Comparison of ENCODE assay signal across 8 mouse cellular contexts in the genomic region with DNA sequence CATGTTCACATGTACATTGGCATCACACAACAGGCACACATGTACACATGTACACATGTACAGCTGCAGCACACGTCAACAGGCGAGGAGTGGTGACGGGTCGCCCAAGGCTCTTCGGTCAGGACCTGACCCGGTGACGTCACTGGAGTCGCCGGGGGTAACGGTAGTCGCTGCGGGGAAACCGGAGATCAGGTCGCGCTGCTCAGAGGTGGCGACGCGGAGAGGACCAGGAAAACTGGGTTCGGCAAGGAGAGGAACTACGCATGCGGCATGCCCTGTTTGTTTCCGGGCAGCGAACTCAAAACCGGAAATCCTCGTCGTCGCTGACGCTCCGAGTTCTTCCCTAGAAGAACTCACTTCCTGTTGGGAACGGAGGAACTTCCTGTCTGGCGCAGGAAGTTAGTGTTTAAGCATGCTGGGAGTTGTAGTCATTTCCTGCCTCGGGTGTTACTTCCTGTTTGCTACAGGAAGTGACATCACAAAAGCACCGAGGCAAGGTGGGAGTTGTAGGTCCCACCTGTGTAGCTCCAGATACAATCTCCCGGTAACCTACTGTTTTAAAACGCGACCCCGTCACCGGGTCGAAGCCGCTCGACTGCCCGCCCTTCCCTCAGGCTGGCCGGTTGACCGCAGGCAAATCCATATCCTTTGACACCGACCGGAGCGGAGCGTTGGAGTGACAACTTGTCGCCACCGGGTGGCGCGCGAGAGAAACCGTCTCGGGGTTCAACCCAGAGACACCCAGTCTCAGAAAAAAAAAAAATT.
DNase-seq lines count a peak whose midpoint lies in the region; ATAC-seq and TF ChIP-seq lines count a peak whose summit lies in the region.

No protein-coding gene starts in this region.

- peak overlapping the region; percentile 20; the same call in 1 of the 2 replicates for H3K27ac ChIP-seq in cortical plate, adult 2 months (ENCODE audit: insufficient read depth, low read length)

- no peaks in the 10 kb centered on the region for H3K9me3 ChIP-seq in megakaryocyte, embryonic 14.5 days

- H3K36me3 ChIP-seq in megakaryocyte, embryonic 14.5 days (replicated peaks; ENCODE audit: low read length) = no peaks in the 10 kb centered on the region

- peak overlapping the region; percentile 87 for H3K4me3 ChIP-seq in cortical plate, adult 2 months (ENCODE audit: insufficient read depth, low read length)
- H3K4me3 ChIP-seq in megakaryocyte, embryonic 14.5 days (replicated peaks) = peak overlapping the region; percentile 99

- peaks cover 5% of the 10 kb centered on the region for H3K27me3 ChIP-seq in megakaryocyte, embryonic 14.5 days (replicated peaks)

- TF ChIP-seq POLR2A in cortical plate, adult 2 months (IDR thresholded peaks at IDR 0.05; ENCODE audit: extremely low read depth, insufficient read depth, low read length) = peak; percentile 87; the same call in 1 of the 2 replicates

- peak; percentile 61 for TF ChIP-seq CTCF in cortical plate, adult 2 months (IDR thresholded peaks at IDR 0.05; ENCODE audit: extremely low read depth, insufficient read depth, low read length)

- ATAC-seq in activated CD4-positive, CD25-positive, alpha-beta regulatory T cell, adult 4 months = peak; percentile 90

- DNase-seq in gastrocnemius, adult 8-10 months (ENCODE audit: low spot score in 2 of 2) = peak; percentile 74 to 84
- peak; percentile 98 for DNase-seq in hindlimb bud, embryonic 11.5 days (ENCODE audit: extremely low spot score, low read depth, low spot score)
- DNase-seq in left cerebral cortex, adult 8-10 months (ENCODE audit: low spot score in 2 of 2) = peak; percentile 79 to 94
- DNase-seq in right cerebral cortex, postnatal 10 days (ENCODE audit: low spot score in 2 of 2) = peak; percentile 92 to 96
- DNase-seq in urinary bladder, postnatal 25 days (ENCODE audit: low spot score) = peak; percentile 89

- H3K4me1 ChIP-seq in cortical plate, adult 2 months (ENCODE audit: control insufficient read depth, insufficient read depth, low read length) = peaks cover 2% of the 10 kb centered on the region; the same call in 1 of the 2 replicates
- peaks cover 14% of the 10 kb centered on the region for H3K4me1 ChIP-seq in megakaryocyte, embryonic 14.5 days

Comparison
In these comparisons a context has a peak if more than half of its experiments do, and no peak if none do; other contexts are left out.
1. Peak in every context shown above with its lines: DNase-seq, ATAC-seq, H3K4me3 ChIP-seq and H3K27ac ChIP-seq.